Mouse (Mus musculus) ovary, adult 18-20 months (tissue): ENCODE measurements at regions not wholly inside any gene's neighbourhood (a gene's known extent, or its start where the extent isn't known, plus 50 kb on each side); places are given as distances from the start of the nearest gene placed in this dataset.

Experiments used
- DNase-seq: peaks from one replicate; pipeline ENCODE4 v3.0.0; 2022; ENCODE audit warnings: low spot score, mixed read lengths

DNA sequence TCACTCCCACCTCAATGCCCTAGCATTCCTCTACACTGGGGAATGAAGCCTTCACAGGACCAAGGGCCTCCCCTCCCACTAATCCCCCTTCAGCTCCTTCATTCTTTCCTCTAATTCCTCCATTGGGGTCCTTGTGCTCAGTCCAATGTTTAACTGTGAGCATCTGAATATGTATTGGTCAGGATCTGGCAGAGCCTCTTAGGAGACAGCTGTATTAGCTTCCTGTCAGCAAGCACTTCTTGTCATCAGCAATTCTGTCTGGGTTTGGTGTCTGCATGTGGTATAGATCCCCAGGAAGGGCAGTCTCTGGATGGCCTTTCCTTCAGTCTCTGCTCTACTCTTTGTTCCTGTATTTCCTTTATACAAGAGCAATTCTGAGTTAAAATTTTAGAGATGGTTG is 426.8 kb upstream of the 2610001J05Rik start:
- DNase-seq = no peak

DNA sequence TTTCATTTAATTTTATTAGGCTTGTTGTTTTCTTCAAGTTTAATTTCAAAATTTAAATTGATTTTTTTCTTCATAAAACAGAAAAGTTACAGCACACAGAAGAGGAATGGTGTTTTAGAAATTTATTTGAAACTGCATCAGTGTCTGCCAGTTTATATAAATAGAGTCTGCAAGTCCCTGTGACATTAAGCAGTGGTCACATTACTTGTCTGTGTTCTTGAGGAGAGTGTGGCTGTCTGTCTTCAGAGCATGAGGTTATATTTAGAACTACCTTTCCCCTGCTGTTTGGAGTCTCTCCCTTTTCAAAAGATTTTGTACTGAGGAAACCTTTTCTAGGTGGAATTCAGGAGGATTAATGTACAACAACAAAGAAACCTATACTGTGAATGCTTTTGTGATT is 426.1 kb upstream of the 2610001J05Rik start:
- DNase-seq = no peak

DNA sequence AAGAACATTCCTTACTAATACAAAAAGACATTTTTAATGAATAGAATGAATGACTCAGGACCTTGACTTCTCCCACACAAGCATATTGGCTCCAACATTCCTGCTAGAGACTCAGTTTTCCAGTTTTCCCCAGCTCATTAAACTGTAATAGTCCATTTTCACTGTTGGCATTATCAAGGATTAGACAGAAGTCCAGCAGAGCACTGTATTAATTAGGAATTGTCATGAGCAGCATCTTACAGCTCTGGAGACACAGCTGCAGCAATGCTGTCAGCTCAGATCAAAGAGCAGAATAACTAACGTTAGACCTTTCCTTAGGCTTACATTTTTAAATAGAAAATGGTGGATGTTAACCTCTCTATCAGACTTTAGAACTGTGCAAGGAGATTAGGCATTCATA is 419.5 kb upstream of the 2610001J05Rik start:
- DNase-seq = no peak

DNA sequence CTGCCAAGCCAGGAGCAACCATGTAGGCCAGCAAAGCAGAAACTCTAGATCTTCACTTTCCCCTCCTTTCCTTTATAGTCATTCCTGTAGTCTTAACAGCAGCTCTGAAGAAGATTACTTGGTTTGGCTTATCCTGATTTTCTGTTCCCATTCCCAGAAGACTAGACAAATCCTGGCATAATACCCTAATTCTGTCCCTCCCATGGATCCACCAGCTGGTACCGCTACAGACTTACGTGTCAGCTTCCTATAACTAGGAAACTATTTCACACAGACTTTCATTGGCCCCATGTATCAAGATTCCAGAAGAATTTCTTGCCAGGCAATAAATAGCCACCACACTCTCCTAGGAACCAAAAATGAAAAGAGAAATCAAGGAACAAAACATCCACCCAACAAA is 410.2 kb upstream of the 2610001J05Rik start:
- DNase-seq = no peak

DNA sequence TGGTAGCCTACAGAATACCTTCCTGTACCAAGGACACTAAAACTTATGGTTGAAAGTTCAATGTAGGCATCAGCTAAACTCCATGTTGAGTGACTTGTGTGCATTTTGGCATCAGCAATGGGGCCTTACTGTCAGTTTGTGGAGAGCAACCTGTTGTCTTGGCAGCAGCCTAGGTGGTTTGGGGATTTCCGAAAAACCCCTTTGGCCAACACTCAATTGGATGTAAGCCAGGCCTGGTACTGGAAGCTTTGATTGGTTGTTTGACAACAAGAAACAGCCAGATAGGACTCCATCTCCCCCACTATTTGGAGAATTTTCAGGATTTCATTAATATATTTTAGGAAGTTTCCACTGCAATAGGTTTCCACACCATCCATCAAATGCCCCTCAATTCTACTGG is 390.6 kb upstream of the 2610001J05Rik start:
- DNase-seq = no peak

DNA sequence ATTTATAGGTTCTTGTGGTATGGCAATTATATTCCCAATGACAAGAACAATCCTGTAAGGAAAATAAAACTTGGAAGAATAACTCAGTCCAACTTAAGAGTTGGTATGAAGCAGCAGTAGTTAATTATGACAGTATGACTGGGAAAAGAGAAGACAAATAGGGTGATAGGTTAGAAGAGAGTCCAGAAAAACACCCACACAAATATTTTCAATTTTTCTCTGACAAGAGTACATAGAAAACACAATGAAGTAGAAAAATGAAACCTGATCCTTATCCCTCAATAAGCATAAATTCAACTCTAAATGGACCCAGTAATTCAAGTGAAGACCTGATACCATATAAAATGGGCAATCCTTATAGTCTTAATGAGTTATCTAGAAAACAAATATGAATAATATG is 369.0 kb upstream of the 2610001J05Rik start:
- no peak for DNase-seq

DNA sequence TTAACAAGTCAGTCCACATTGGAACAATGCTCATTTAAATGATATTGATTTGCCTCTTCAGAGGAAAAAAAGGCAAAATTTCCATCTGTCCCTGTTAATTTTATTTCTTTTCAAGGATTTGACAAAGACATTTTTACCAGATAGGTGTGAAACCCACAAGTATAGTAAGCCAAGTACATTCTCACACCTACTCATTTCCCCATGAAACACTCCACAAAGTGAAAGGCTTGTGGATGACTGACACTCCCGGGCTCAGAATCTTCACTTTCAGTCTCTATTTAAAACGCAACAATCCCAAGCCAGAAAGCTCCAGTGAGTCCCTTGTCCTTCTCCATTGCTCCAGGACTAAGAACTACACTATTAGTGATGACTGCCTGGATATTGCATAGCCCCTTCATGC is 367.8 kb upstream of the 2610001J05Rik start:
- DNase-seq = no peak

DNA sequence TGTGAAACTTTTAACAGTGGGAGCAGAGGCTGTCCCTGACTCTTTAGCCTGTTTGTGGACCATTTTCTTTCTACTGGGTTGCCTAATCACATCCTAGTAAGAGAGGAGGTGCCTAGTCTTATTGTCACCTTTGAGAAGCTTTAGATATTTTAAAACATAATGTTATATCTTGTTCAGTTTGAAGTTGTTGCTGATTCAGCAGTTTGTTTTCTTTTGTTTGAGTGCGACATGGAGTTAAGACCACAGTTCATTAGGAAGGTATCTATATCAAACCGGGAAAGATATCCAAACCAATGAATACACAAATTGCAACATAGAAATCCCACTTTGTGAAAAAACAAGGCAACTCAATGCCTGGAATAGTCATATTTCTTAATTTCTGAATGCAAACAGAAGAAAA is 359.5 kb upstream of the 2610001J05Rik start:
- no peak for DNase-seq

DNA sequence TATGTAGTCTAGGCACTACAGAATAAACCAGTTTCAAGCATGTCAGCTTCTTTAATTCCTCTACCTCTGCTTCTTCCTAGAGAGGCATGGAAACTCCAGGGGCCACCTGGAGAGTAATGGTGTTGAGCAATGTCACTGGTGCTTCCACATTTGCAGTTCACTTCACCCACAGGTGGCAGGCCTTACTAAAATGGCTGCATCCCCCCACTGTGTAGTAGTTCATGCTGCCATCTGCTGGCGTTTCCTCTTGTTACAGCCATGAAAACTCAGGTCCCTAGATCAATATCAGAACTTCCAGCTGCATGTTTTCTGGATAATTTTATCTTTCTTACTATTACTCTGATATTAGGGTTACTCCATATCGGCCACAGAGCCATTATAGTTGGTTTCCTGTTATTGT is 336.2 kb upstream of the 2610001J05Rik start:
- DNase-seq = no peak

DNA sequence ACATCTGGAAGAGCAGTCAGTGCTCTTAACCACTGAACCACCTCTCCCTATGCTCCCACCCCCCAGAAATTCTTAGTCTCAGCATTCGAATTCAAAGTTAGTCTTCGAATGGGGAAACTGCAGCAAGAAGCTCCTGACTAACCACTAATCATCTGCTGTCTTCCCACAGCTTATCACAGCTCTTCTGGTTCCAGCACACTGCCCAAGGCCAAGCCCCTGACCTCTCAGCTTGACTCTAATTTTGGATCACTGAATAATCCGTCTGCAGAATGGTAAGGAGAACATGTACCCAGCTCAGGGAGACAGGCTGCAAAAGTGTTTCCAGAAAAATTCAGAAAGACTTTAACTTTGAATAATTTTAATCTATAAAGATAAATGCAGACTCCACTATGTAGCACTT is 325.8 kb upstream of the 2610001J05Rik start:
- DNase-seq = peak; percentile 32

DNA sequence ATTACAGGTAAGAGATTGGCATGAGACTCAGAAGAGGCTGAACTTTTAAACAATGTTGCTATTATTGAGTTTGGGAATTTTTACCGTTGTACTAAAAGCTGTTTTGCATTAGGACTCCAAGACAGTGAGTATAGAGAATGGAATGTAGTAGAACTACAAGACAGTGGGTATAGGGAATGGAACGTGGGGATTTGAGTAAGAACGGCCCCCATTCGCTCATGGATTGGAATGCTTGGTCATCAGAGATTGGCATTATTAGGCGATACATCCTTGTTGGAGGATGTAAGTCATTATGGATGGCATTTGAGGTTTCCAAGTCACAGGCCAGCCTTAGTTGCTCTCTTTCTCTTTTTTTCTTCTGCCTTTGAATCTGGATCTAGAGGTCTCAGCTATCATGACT is 324.0 kb upstream of the 2610001J05Rik start:
- DNase-seq = no peak

DNA sequence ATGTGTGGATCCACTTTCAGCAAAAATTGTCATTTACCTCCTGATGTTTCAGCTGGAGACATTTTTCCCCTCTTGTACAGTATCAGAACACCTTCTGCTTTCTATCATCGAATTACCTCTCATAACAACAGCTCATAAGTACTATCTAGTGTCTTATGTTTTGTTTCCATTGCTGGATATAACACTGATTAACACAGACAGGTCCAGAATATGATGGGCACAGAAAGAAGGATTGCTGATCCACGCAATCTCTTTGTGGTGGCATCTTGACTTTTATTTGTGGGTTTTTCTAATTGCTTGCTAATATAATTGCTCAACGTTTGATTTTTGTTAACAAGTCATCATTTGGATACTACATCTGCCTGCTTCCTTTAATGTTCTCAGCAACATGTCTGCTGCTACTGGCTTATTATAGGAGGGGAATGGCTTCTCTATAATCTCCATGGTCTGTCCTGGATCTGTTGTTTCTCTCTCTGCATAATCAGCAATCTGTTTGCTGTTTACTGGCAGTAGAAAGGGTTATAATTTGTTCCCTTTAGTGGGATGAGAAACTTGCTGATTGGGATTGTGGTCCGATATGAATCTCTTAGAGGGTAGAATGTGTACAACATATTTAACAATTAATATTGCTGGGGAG is 320.2 kb upstream of the 2610001J05Rik start:
- DNase-seq = no peak

DNA sequence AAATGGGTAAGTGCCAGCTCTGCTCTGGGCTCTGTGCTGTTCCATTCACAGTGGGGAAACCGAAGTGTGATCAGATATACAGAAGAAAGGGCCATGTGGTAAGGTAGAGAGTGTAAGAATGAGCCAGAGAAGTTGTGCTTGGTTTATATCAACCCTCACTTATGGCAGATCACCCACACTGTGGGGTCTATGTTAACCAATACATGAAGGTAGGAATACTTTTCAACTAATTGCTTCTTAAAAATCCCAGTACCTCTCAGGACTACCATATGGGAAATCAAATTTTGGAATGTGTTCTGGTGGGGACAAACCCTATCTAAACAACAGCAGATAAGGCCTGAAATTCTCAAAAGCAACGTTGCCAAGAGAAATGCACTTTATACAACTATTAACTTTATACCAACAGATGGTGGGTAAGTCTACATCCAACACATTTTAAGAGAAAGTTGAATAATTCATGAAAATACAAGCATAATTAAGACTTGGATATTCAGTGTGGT is 314.7 kb upstream of the 2610001J05Rik start:
- DNase-seq = no peak

DNA sequence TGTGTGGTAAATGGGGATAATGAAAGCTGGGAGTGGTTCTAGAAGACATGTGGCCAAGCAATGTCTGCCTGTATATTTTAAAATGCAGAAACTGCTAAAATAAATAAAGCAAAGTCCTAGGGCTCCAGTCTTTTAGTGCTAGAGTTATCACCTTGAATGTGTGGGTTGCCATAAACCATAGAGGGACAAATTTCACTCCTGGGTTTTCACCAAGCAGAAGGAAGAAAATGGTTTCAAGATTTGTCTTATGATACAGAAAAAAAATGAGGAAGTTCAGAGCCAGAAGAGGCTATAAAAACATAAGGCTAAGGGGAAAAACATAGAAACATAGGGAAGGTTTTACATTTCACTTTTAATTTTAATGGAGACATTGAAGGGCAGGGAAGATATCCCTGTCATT is 276.1 kb upstream of the 2610001J05Rik start:
- DNase-seq = no peak

DNA sequence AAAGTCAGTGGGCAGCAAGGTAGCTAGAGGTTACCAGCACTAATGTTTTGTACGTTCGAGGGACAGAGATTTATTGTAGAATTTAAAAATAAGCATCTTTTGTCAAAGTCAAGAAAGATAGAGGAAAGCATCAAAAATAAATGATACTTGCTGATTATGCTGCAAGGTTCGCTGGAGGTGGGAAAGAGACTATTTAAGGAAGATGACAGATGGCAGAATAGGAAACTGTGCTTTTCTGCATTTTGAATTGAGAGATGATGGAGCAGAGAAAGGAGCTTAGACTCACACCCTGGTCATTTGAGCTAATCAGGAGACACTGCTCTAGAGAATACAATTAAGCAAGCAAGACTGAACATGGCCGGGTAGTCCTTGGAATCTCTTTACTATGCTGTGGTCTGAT is 275.1 kb upstream of the 2610001J05Rik start:
- DNase-seq = no peak

DNA sequence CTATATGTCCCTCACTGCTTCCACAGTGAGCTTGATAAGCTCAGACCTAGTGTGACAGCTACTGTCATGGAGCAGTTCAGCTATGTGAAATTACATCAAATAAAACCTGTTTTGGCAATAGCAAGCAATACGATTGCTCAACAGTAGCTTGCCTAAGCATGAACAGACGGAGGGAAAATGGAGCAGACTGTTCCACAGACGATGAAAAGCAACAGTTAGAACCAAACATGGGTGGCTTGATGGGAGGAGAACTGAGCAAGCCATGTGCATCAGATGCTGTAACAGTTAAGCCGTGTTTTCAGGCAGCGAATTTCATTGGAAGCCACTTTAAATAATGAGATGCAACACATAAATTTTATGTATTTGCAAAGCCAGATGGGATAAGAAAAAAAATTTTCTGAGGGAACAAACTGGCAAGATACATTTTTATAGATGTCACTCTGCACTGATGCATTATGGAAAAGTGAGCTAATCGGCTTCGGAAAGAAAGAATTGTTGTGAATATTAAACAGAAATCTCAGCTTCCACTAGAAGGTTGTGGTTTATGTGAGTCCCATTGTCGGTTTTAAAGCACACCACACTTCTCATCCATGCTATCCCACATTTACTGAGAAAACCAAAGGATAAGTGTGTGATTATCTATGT is 270.9 kb upstream of the 2610001J05Rik start:
- DNase-seq = no peak

DNA sequence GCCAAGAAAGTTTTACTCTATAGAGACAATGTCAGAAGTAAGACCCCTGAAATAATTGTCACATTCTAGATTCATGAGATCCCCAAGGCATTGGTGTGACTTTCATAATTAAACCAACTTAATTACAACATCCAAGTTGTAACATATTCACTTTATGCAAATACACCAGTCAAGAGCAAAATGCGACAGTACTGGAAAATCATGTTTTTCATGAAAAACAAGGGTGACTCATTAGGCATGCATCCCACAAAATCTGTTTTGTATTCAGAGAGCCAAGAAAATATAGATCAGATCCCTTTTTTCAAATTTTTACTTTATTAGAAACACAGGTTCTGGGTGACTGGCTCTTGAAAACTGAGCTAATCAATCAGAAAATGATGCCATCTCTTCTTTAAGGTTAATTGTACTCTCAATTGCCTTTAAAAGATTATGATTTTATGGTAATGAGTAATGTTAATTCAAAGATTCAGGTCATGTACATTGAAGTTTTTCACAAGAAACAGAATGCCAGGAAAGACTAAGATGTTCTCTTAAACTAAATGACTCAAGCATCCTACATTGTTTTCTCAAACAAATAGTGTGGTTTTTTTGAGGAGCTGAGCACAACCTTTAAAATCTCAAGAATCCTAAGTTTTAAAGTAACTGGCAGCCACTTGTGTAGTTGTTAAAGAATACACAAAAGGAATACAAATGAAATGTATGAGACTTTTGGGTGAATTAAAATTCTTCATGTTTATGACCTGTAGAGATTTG is 259.2 kb upstream of the 2610001J05Rik start:
- no peak for DNase-seq

DNA sequence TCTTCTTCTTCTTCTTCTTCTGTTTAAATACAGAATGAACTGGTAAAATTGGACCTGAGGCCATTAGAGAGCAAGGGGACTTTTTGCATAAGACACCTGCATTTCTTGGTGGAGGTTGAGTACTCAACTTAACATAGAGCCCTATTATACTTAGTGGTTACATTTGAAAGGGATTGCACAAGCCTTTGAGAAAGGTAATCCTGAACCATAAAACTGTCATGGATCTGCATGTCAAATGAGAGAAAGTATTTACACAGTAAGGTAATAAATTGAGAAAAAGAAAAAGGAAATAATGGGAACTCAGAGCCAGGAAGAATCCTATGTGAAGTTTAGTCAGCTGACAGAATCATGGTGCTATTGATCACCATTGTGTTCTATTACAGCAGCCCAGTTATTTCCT is 258.1 kb upstream of the 2610001J05Rik start:
- DNase-seq = no peak

DNA sequence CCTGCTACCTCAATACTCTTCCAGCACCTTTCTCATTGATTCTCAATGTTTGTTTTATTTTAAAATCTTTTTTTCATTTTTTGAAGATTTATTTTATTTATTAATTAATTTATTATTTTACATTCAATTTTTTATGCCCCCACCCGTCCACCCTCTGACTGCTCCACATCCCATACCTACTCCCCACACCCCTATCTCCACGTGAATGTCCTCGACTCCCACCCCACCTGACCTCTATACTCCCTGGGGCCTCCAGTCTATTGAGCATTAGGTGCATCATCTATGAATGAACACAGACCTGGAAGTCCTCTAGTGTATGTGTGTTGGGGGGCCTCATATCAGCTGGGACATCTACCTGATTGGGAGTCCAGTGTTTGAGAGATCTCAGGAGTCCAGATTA is 251.0 kb upstream of the 2610001J05Rik start:
- DNase-seq = no peak

DNA sequence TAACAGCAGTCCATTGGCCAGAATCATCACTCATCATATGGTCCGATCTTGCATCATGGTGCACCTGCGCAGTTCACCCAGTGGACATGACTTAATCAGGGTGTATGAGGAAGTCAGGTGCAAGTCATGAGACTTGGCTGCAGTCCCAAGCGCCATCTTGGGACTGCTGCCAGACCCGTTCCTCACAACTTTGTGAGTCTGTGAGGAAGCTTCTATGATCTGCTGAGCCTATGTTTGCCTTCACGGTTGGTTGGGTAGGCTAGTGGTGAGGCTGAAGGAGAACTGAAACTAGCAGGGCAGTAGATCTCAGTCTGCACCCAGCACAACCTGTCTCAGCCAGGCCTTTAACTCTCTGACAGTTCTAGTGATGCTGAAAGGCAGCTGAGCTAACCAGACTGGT is 250.2 kb upstream of the 2610001J05Rik start:
- no peak for DNase-seq

DNA sequence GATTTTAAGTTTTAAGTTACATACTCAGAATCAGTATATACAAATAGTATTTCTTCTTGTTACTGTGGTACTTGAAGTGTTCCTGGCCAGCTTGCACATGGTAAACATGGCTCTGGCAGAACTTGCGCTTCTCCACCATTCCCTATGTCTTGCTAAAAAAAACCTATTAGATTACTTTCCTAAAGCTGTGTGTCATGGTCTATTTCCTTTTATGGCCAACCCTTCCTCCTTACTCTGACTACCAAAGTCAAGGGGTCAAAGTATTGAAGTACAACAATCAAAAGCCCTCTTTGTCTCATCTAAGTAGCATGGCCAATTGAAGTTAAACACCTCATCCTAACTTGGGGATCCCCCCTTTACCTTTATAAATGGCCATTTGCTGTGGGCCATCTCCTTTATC is 223.6 kb upstream of the 2610001J05Rik start:
- no peak for DNase-seq

DNA sequence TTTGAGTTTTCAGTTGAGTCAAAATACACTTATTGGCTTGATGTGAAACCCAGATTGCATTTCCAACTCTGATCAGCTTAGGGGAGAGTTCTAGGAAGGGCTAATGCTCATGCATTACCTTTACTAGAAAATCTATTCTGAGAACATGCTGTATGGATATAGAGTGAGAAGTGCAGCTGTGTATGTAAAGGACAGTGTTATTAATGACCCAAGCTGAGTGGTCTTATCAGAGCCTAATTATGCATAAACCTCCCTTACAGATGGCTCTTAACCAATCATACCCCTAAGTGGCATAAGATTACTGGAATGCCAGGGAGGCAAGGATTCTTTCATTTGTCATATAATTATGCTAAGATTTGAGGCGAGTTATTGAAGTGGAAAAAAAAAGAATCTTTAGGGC is 210.6 kb upstream of the 2610001J05Rik start:
- DNase-seq = no peak

DNA sequence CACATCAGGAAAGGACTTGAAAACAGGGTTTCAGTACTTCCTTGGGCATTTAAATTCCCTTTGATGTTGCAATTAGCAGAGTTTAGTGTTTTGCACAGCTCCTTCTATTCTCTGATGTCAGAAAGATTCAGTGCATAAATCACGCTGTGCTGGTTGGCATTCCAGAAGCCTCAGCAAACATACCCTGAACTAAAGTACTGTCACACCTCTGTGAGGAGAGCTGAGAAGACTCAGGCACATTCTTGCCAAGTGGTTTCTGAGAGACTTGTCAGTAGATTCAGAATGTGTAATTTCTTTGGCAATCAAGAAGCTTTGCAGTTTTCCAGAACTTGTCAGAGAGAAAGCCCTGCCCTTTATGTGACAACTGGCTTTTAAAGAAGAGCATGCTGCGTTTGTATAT is 192.4 kb upstream of the 2610001J05Rik start:
- no peak for DNase-seq
